Mouse (Mus musculus) stomach, embryonic 14.5 days (tissue): Measurements from ENCODE around the gene Spp1. TPM values are rescaled to one million over a fixed set of nuclear protein-coding genes. Genes with fewer than 3 reads are reported as not detected.

Experiments
- ATAC-seq: fragments of 200-750 bp; cut with Nextera tagmentation; 2 replicates; pipeline ENCODE4 v1.8.0; 2017; ENCODE audit warnings: low read depth, moderate TSS enrichment; ENCODE audit not compliant: insufficient number of reproducible peaks, insufficient read depth, low FRiP score
- H3K27ac ChIP-seq: fragments of 300-500 bp; sonication (generic); 2 replicates; pipeline ENCODE4 v1.5.1; 2014; ENCODE audit warnings: mild to moderate bottlenecking, low read length, moderate library complexity, mixed read lengths
- H3K27me3 ChIP-seq: fragments of 300-500 bp; sonication (generic); 2 replicates; pipeline ENCODE4 v1.6.1; 2014; ENCODE audit warnings: low read length, control low read depth, mixed read lengths; ENCODE audit not compliant: control insufficient read depth, insufficient read depth
- H3K36me3 ChIP-seq: fragments of 300-500 bp; sonication (generic); 2 replicates; pipeline ENCODE4 v1.6.1; 2014; ENCODE audit warnings: mild to moderate bottlenecking, control low read depth, low read length, moderate library complexity, mixed read lengths; ENCODE audit not compliant: control insufficient read depth, insufficient read depth
- H3K4me1 ChIP-seq: fragments of 300-500 bp; sonication (generic); 2 replicates; pipeline ENCODE4 v1.6.1; 2014; ENCODE audit warnings: low read length, control low read depth, mixed read lengths; ENCODE audit not compliant: control insufficient read depth, insufficient read depth
- H3K4me2 ChIP-seq: fragments of 300-500 bp; sonication (generic); replicated peaks from 2 replicates; pipeline ENCODE4 v1.6.1; 2014; ENCODE audit warnings: low read depth, low read length, control low read depth
- H3K4me3 ChIP-seq: fragments of 300-500 bp; sonication (generic); 2 replicates; pipeline ENCODE4 v1.5.1; 2014; ENCODE audit warnings: low read depth, low read length, control low read depth
- H3K9ac ChIP-seq: fragments of 300-500 bp; sonication (generic); replicated peaks from 2 replicates; pipeline ENCODE4 v1.6.1; 2014; ENCODE audit warnings: low read depth, mild to moderate bottlenecking, control low read depth, low read length, moderate library complexity, mixed read lengths
- H3K9me3 ChIP-seq: fragments of 300-500 bp; sonication (generic); 2 replicates; pipeline ENCODE4 v1.6.1; 2016; ENCODE audit warnings: low read depth, low read length, control low read depth; ENCODE audit not compliant: control insufficient read depth
- WGBS: fragments of 180-500 bp; shearing (Covaris S2); extraction: QIAGEN DNeasy Blood & Tissue Kit; methylation state at CpG from one replicate; pipeline ENCODE4 v1.1.7; 2014; 5-methylcytosine and 5-hydroxymethylcytosine counted together
- polyA plus RNA-seq: library from polyadenylated mRNA; unstranded; fragments of >200 nt; fragmentation: Nextera tagmentation; extraction: Ambion mirVana; gene quantifications from 2 replicates; pipeline ENCODE4 v1.2.1, GENCODE M21; 2014

The Spp1 gene
- polyA plus RNA-seq, 1 experiment from 2014 or later: 8.2 TPM

GRCm38 (mm10) chr5:104460856-104461255 lies 25.9 kb downstream of the Spp1 start:
- WGBS: 14% methylated on average over 6 of the region's 7 CpGs

GRCm38 (mm10) chr5:104465279-104465678 lies 30.4 kb downstream of the Spp1 start:
- no peak overlapping the region for H3K27ac ChIP-seq
- no peak overlapping the region for H3K4me3 ChIP-seq
- H3K4me2 ChIP-seq: no peak overlapping the region
- H3K4me1 ChIP-seq: 0 out of 2 replicates have a peak, but pooled peaks cover 5% of the 10 kb centered on the region
- ATAC-seq: no peak
- H3K9me3 ChIP-seq: no peaks in the 10 kb centered on the region
- no peak overlapping the region for H3K9ac ChIP-seq
- no peaks in the 10 kb centered on the region for H3K27me3 ChIP-seq
- H3K36me3 ChIP-seq: peaks cover 31% of the 10 kb centered on the region
- WGBS: 57% methylated on average over 8 of the region's 8 CpGs

More at GRCm38 (mm10) chr5:104460856-104461255, 25.9 kb downstream of the Spp1 start:
- H3K4me2 ChIP-seq: peak overlapping the region; percentile 51
- no peaks in the 10 kb centered on the region for H3K9me3 ChIP-seq
- H3K9ac ChIP-seq: no peak overlapping the region
- 0 out of 2 replicates have a peak, but pooled peaks cover 8% of the 10 kb centered on the region for H3K4me1 ChIP-seq
- H3K27me3 ChIP-seq: no peaks in the 10 kb centered on the region
- ATAC-seq: no peak
- H3K4me3 ChIP-seq: peak overlapping the region; percentile 94
- peaks cover 11% of the 10 kb centered on the region; the same call in 1 of the 2 replicates for H3K36me3 ChIP-seq
- no peak overlapping the region for H3K27ac ChIP-seq

GRCm38 (mm10) chr5:104465731-104466130 lies 30.8 kb downstream of the Spp1 start:
- Histone ChIP-seq H3K27ac (no peak overlapping the region), H3K36me3 (peaks cover 33% of the 10 kb centered on the region), H3K27me3 (no peaks in the 10 kb centered on the region), H3K4me2 (no peak overlapping the region), H3K9ac (no peak overlapping the region), H3K4me1 (0 out of 2 replicates have a peak, but pooled peaks cover 5% of the 10 kb centered on the region), H3K9me3 (no peaks in the 10 kb centered on the region), H3K4me3 (no peak overlapping the region)
- no peak for ATAC-seq
- WGBS: 87% methylated on average over 12 of the region's 12 CpGs

GRCm38 (mm10) chr5:104466816-104467215 lies 31.9 kb downstream of the Spp1 start:
- no peaks in the 10 kb centered on the region for H3K9me3 ChIP-seq
- ATAC-seq: no peak
- no peak overlapping the region for H3K27ac ChIP-seq
- H3K36me3 ChIP-seq: peaks cover 39% of the 10 kb centered on the region
- H3K4me3 ChIP-seq: no peak overlapping the region
- no peak overlapping the region for H3K4me2 ChIP-seq
- H3K9ac ChIP-seq: no peak overlapping the region
- H3K27me3 ChIP-seq: no peaks in the 10 kb centered on the region
- WGBS: 94% methylated on average over 16 of the region's 16 CpGs
- no peaks in the 10 kb centered on the region for H3K4me1 ChIP-seq

GRCm38 (mm10) chr5:104468586-104468985 lies 33.7 kb downstream of the Spp1 start:
- Histone ChIP-seq H3K9ac (no peak overlapping the region), H3K36me3 (peaks cover 52% of the 10 kb centered on the region), H3K27me3 (no peaks in the 10 kb centered on the region), H3K4me3 (no peak overlapping the region), H3K4me1 (no peaks in the 10 kb centered on the region), H3K9me3 (no peaks in the 10 kb centered on the region), H3K4me2 (no peak overlapping the region), H3K27ac (no peak overlapping the region)
- 92% methylated on average over 5 of the region's 5 CpGs for WGBS
- ATAC-seq: no peak

GRCm38 (mm10) chr5:104470981-104471391 lies 36.1 kb downstream of the Spp1 start:
- H3K9ac ChIP-seq: no peak overlapping the region
- 79% methylated on average over 5 of the region's 5 CpGs for WGBS
- H3K4me1 ChIP-seq: no peaks in the 10 kb centered on the region
- no peak for ATAC-seq
- H3K27me3 ChIP-seq: no peaks in the 10 kb centered on the region
- no peak overlapping the region for H3K4me3 ChIP-seq
- H3K27ac ChIP-seq: no peak overlapping the region
- H3K4me2 ChIP-seq: no peak overlapping the region
- peaks cover 45% of the 10 kb centered on the region for H3K36me3 ChIP-seq
- no peaks in the 10 kb centered on the region for H3K9me3 ChIP-seq

- Histone ChIP-seq H3K27me3 (no peaks in the 10 kb centered on the region), H3K9me3 (no peaks in the 10 kb centered on the region), H3K27ac (no peak overlapping the region), H3K4me2 (no peak overlapping the region), H3K4me1 (no peaks in the 10 kb centered on the region), H3K9ac (no peak overlapping the region), H3K36me3 (peaks cover 43% of the 10 kb centered on the region), H3K4me3 (no peak overlapping the region)
- WGBS: 95% methylated on average over 8 of the region's 8 CpGs
- ATAC-seq: no peak
Measured at GRCm38 (mm10) chr5:104472371-104472770, 37.5 kb downstream of the Spp1 start.

- Histone ChIP-seq H3K4me3 (no peak overlapping the region), H3K27ac (no peak overlapping the region), H3K9ac (no peak overlapping the region), H3K27me3 (no peaks in the 10 kb centered on the region), H3K4me2 (no peak overlapping the region), H3K4me1 (no peaks in the 10 kb centered on the region), H3K9me3 (no peaks in the 10 kb centered on the region), H3K36me3 (peaks cover 64% of the 10 kb centered on the region)
- ATAC-seq: no peak
- WGBS: 67% methylated on average over 7 of the region's 7 CpGs
Measured at GRCm38 (mm10) chr5:104480367-104480766, 45.4 kb downstream of the Spp1 start.

GRCm38 (mm10) chr5:104482856-104483255 lies 47.9 kb downstream of the Spp1 start:
- no peak for ATAC-seq
- Histone ChIP-seq H3K4me1 (no peaks in the 10 kb centered on the region), H3K27me3 (no peaks in the 10 kb centered on the region), H3K9me3 (no peaks in the 10 kb centered on the region), H3K9ac (no peak overlapping the region), H3K36me3 (peaks cover 76% of the 10 kb centered on the region), H3K27ac (no peak overlapping the region), H3K4me3 (no peak overlapping the region), H3K4me2 (no peak overlapping the region)
- WGBS: 86% methylated on average over 8 of the region's 8 CpGs
